Mouse (Mus musculus) megakaryocyte progenitor cell, adult 5-6 weeks (primary cell): Measurements from ENCODE around the gene Olfr30. TPM values are rescaled to one million over a fixed set of nuclear protein-coding genes. Genes with fewer than 3 reads are reported as not detected.
"Not testable (repeated sequence)": the region's sequence is repeated elsewhere in the genome, so short reads cannot be mapped to it uniquely, and the experiment has no call there.

Experiments used
- ATAC-seq: replicated peaks from 2 replicates; pipeline ENCODE4 v1.8.0; 2016; ENCODE audit warnings: mild to moderate bottlenecking, moderate TSS enrichment, inconsistent platforms; ENCODE audit not compliant: poor library complexity
- total RNA-seq, 2 experiments: library from RNA; stranded (forward) in 1 of 2; stranded (reverse) in 1 of 2; fragments of 157-497, 149-512 nt in 1 of 2; fragments of 200-1000 nt in 1 of 2; gene quantifications; 2 replicates each; pipeline versions ENCODE4 v1.2.3 to v1.2.4; 2015 to 2017

Gene Olfr30
- total RNA-seq (2015): not detected in 2 replicates
- total RNA-seq (2017): not detected in 2 replicates

GRCm38 (mm10) chr11:58462170-58462569, at the start of gene Olfr30:
Olfr30 (minus strand) TSS chr11:58462270.
- no peak for ATAC-seq

GRCm38 (mm10) chr11:58509058-58509457, 47.0 kb upstream of the Olfr30 start:
- ATAC-seq: peak; percentile 63

GRCm38 (mm10) chr11:58502472-58502871, 40.4 kb upstream of the Olfr30 start, which contains the start of gene Olfr331:
Olfr331 (minus strand) TSS chr11:58502572.
- ATAC-seq: not testable (repeated sequence)

- ATAC-seq: no peak
These were observed 37.2 kb upstream of the Olfr30 start for GRCm38 (mm10) chr11:58499290-58499689.

- ATAC-seq: no peak
These were observed 36.7 kb upstream of the Olfr30 start for GRCm38 (mm10) chr11:58498761-58499160.

- ATAC-seq: no peak
These were observed 30.4 kb upstream of the Olfr30 start, which contains the start of gene Olfr332 for GRCm38 (mm10) chr11:58492455-58492854. Olfr332 (minus strand) TSS chr11:58492555.

- no peak for ATAC-seq
These were observed 8.5 kb downstream of the Olfr30 start for GRCm38 (mm10) chr11:58453592-58453991.

- ATAC-seq: no peak
These were observed 9.3 kb downstream of the Olfr30 start, which contains the start of gene Lypd9 for GRCm38 (mm10) chr11:58452759-58453158. Lypd9 (minus strand) TSS chr11:58452923.

- ATAC-seq: no peak
These were observed 24.2 kb downstream of the Olfr30 start for GRCm38 (mm10) chr11:58437866-58438265.

- no peak for ATAC-seq
These were observed 29.8 kb downstream of the Olfr30 start, which contains the start of gene Gm12253 for GRCm38 (mm10) chr11:58432259-58432658. Gm12253 (plus strand) TSS chr11:58432559.

GRCm38 (mm10) chr11:58420815-58421214, 41.3 kb downstream of the Olfr30 start, which contains the start of gene 1810065E05Rik:
1810065E05Rik (plus strand) TSS chr11:58421111.
- no peak for ATAC-seq

- ATAC-seq: no peak
These were observed 43.7 kb downstream of the Olfr30 start for GRCm38 (mm10) chr11:58418336-58418735.

GRCm38 (mm10) chr11:58408066-58408465, 54.0 kb downstream of the Olfr30 start:
- ATAC-seq: no peak

Other genes starting within 250 kb of the Olfr30 start
- gene 4930438A08Rik, start 187.5 kb downstream of the Olfr30 start, total RNA-seq (2015): 5.2 and 6.5 TPM in 2 replicates
- gene 4930438A08Rik, start 187.5 kb downstream of the Olfr30 start, total RNA-seq (2017): 6.4 and 13.3 TPM in 2 replicates
- gene Zfp692, start 155.2 kb downstream of the Olfr30 start, total RNA-seq (2015): 22.7 and 27.3 TPM in 2 replicates
- 33.0 and 36.8 TPM in 2 replicates for gene Zfp692, start 155.2 kb downstream of the Olfr30 start, total RNA-seq (2017)
- 31.0 and 31.6 TPM in 2 replicates for gene Zfp672, start 131.9 kb downstream of the Olfr30 start, total RNA-seq (2015)
- 23.2 and 26.4 TPM in 2 replicates for gene Zfp672, start 131.9 kb downstream of the Olfr30 start, total RNA-seq (2017)
- gene Sh3bp5l, start 131.5 kb downstream of the Olfr30 start, total RNA-seq (2015): 2.5 and 4.1 TPM in 2 replicates
- 12.8 and 31.6 TPM in 2 replicates for gene Sh3bp5l, start 131.5 kb downstream of the Olfr30 start, total RNA-seq (2017)
- gene Lypd8, start 83.2 kb downstream of the Olfr30 start, total RNA-seq (2015): not detected in 2 replicates
- gene Lypd8, start 83.2 kb downstream of the Olfr30 start, total RNA-seq (2017): not detected in 2 replicates
- gene 1810065E05Rik, start 41.2 kb downstream of the Olfr30 start, total RNA-seq (2015): not detected in 2 replicates
- not detected in 2 replicates for gene 1810065E05Rik, start 41.2 kb downstream of the Olfr30 start, total RNA-seq (2017)
- not detected in 2 replicates for gene Gm12253, start 29.7 kb downstream of the Olfr30 start, total RNA-seq (2015)
- not detected in 2 replicates for gene Gm12253, start 29.7 kb downstream of the Olfr30 start, total RNA-seq (2017)
- not detected in 2 replicates for gene Lypd9, start 9.3 kb downstream of the Olfr30 start, total RNA-seq (2015)
- not detected in 2 replicates for gene Lypd9, start 9.3 kb downstream of the Olfr30 start, total RNA-seq (2017)
- not detected in 2 replicates for gene Olfr332, start 30.3 kb upstream of the Olfr30 start, total RNA-seq (2015)
- not detected in 2 replicates for gene Olfr332, start 30.3 kb upstream of the Olfr30 start, total RNA-seq (2017)
- gene Olfr331, start 40.3 kb upstream of the Olfr30 start, total RNA-seq (2015): not detected in 2 replicates
- gene Olfr331, start 40.3 kb upstream of the Olfr30 start, total RNA-seq (2017): not detected in 2 replicates
- gene Olfr330, start 72.6 kb upstream of the Olfr30 start, total RNA-seq (2015): not detected in 2 replicates
- gene Olfr330, start 72.6 kb upstream of the Olfr30 start, total RNA-seq (2017): not detected in 2 replicates
- gene Olfr329-ps, start 84.2 kb upstream of the Olfr30 start, total RNA-seq (2015): not detected in 2 replicates
- not detected in 2 replicates for gene Olfr329-ps, start 84.2 kb upstream of the Olfr30 start, total RNA-seq (2017)
- not detected in 2 replicates for gene Olfr328, start 93.4 kb upstream of the Olfr30 start, total RNA-seq (2015)
- not detected in 2 replicates for gene Olfr328, start 93.4 kb upstream of the Olfr30 start, total RNA-seq (2017)
- not detected in 2 replicates for gene Olfr224, start 108.3 kb upstream of the Olfr30 start, total RNA-seq (2015)
- gene Olfr224, start 108.3 kb upstream of the Olfr30 start, total RNA-seq (2017): not detected in 2 replicates
- not detected in 2 replicates for gene Olfr325, start 115.5 kb upstream of the Olfr30 start, total RNA-seq (2015)
- gene Olfr325, start 115.5 kb upstream of the Olfr30 start, total RNA-seq (2017): not detected in 2 replicates
- not detected in 2 replicates for gene Olfr324, start 132.8 kb upstream of the Olfr30 start, total RNA-seq (2015)
- gene Olfr324, start 132.8 kb upstream of the Olfr30 start, total RNA-seq (2017): not detected in 2 replicates
- not detected in 2 replicates for gene 2210407C18Rik, start 153.8 kb upstream of the Olfr30 start, total RNA-seq (2015)
- not detected in 2 replicates for gene 2210407C18Rik, start 153.8 kb upstream of the Olfr30 start, total RNA-seq (2017)
- gene Olfr323, start 168.2 kb upstream of the Olfr30 start, total RNA-seq (2015): not detected in 2 replicates
- gene Olfr323, start 168.2 kb upstream of the Olfr30 start, total RNA-seq (2017): not detected in 2 replicates
- gene Trim58, start 178.2 kb upstream of the Olfr30 start, total RNA-seq (2015): 1.8 and 3.5 TPM in 2 replicates
- 0.27 and 1.2 TPM in 2 replicates for gene Trim58, start 178.2 kb upstream of the Olfr30 start, total RNA-seq (2017)
- gene Olfr322, start 196.5 kb upstream of the Olfr30 start, total RNA-seq (2015): not detected in 2 replicates
- gene Olfr322, start 196.5 kb upstream of the Olfr30 start, total RNA-seq (2017): not detected in 2 replicates
- gene Olfr320, start 218.8 kb upstream of the Olfr30 start, total RNA-seq (2015): not detected in 2 replicates
- not detected in 2 replicates for gene Olfr320, start 218.8 kb upstream of the Olfr30 start, total RNA-seq (2017)
- gene Olfr319, start 236.9 kb upstream of the Olfr30 start, total RNA-seq (2015): not detected in 2 replicates
- not detected in 2 replicates for gene Olfr319, start 236.9 kb upstream of the Olfr30 start, total RNA-seq (2017)